Mouse (Mus musculus) heart, embryonic 14.5 days (tissue): ENCODE measurements around the gene Gm27029. TPM values are rescaled to one million over a fixed set of nuclear protein-coding genes. Genes with fewer than 3 reads are reported as not detected.
A peak's percentile ranks its signal among the peaks of the same experiment; 100 is the strongest.
"Not testable (repeated sequence)": the region's sequence is repeated elsewhere in the genome, so short reads cannot be mapped to it uniquely, and the experiment has no call there.

Source experiments
- ATAC-seq: fragments of 200-750 bp; cut with Nextera tagmentation; 2 replicates; pipeline ENCODE4 v1.8.0; 2017; ENCODE audit warnings: low read depth, moderate TSS enrichment; ENCODE audit not compliant: insufficient number of reproducible peaks, insufficient read depth, low FRiP score
- H3K27ac ChIP-seq, 2 experiments: fragments of 200-500 bp in 1 of 2; fragments of 300-500 bp in 1 of 2; sonication (generic) in 1 of 2; replicated peaks in 1 of 2; 2 replicates each; pipeline ENCODE4 v1.5.1; 2012 to 2014; ENCODE audit warnings: low read depth in 2 of 2, low read length in 2 of 2, control low read depth in 1 of 2, mild to moderate bottlenecking in 1 of 2, mixed read lengths in 1 of 2; ENCODE audit not compliant: control insufficient read depth in 1 of 2, insufficient read depth in 1 of 2
- H3K27me3 ChIP-seq: fragments of 300-500 bp; sonication (generic); 2 replicates; pipeline ENCODE4 v1.6.1; 2014; ENCODE audit warnings: mild to moderate bottlenecking, low read length, control low read depth; ENCODE audit not compliant: control insufficient read depth, insufficient read depth
- H3K36me3 ChIP-seq: fragments of 300-500 bp; sonication (generic); 2 replicates; pipeline ENCODE4 v1.6.1; 2014; ENCODE audit warnings: mild to moderate bottlenecking, control low read depth, low read length, mixed read lengths; ENCODE audit not compliant: control insufficient read depth, insufficient read depth
- H3K4me1 ChIP-seq, 2 experiments: fragments of 200-500 bp in 1 of 2; fragments of 300-500 bp in 1 of 2; sonication (generic) in 1 of 2; 2 replicates each; pipeline ENCODE4 v1.6.1; 2012 to 2014; ENCODE audit warnings: low read length in 2 of 2, control low read depth in 1 of 2, mixed read lengths in 1 of 2; ENCODE audit not compliant: control insufficient read depth in 2 of 2, insufficient read depth in 2 of 2
- H3K4me2 ChIP-seq: fragments of 300-500 bp; sonication (generic); 2 replicates; pipeline ENCODE4 v1.6.1; 2014; ENCODE audit warnings: mild to moderate bottlenecking, low read length
- H3K4me3 ChIP-seq, 2 experiments: fragments of 200-500 bp in 1 of 2; fragments of 300-500 bp in 1 of 2; sonication (generic) in 1 of 2; 2 replicates each; pipeline ENCODE4 v1.5.1; 2012 to 2014; ENCODE audit warnings: low read length in 2 of 2, mild to moderate bottlenecking in 2 of 2, control low read depth in 1 of 2, low read depth in 1 of 2, moderate library complexity in 1 of 2; ENCODE audit not compliant: control insufficient read depth in 1 of 2, insufficient read depth in 1 of 2
- H3K9ac ChIP-seq: fragments of 300-500 bp; sonication (generic); 2 replicates; pipeline ENCODE4 v1.6.1; 2014; ENCODE audit warnings: mild to moderate bottlenecking, low read length
- H3K9me3 ChIP-seq: fragments of 300-500 bp; sonication (generic); 2 replicates; pipeline ENCODE4 v1.6.1; 2016; ENCODE audit warnings: low read length, control low read depth; ENCODE audit not compliant: control insufficient read depth
- WGBS: fragments of 180-500 bp; shearing (Covaris S2); extraction: QIAGEN DNeasy Blood & Tissue Kit; methylation state at CpG from one replicate; pipeline ENCODE4 v1.1.7; 2014; 5-methylcytosine and 5-hydroxymethylcytosine counted together
- polyA plus RNA-seq: library from polyadenylated mRNA; unstranded; fragments of >200 nt; fragmentation: Nextera tagmentation; extraction: Ambion mirVana; gene quantifications from 2 replicates; pipeline ENCODE4 v1.2.1, GENCODE M21; 2014

Gene Gm27029
- polyA plus RNA-seq = 10.2 and 17.4 TPM in 2 replicates

- H3K4me3 ChIP-seq = peak within 1 kb of the TSS; percentile 83 to 93
- H3K36me3 ChIP-seq = peaks cover 27% of the 10 kb centered on the region
- peak within 1 kb of the TSS; percentile 87 for H3K9ac ChIP-seq
- H3K27me3 ChIP-seq = no peaks in the 10 kb centered on the region
- H3K27ac ChIP-seq = peak within 1 kb of the TSS; percentile 95 to 96
- no peaks in the 10 kb centered on the region for H3K9me3 ChIP-seq
- peak; percentile 61; the same call in 1 of the 2 replicates for ATAC-seq
- H3K4me1 ChIP-seq = peaks cover 3 to 21% of the 10 kb centered on the region in 2 experiments
- H3K4me2 ChIP-seq = peak within 1 kb of the TSS; percentile 91
- under 1% methylated on average over 23 of the region's 23 CpGs for WGBS
These were observed at the start of gene Gm27029 for GRCm38 (mm10) chr11:101424105-101424851. Gene Gm27029 (minus strand): TSS chr11:101424796.

GRCm38 (mm10) chr11:101474298-101474697 is 49.7 kb upstream of the Gm27029 start:
- WGBS = 57% methylated on average over 5 of the region's 5 CpGs
- ATAC-seq = no peak
- no peak overlapping the region for H3K4me3 ChIP-seq
- no peaks in the 10 kb centered on the region for H3K9me3 ChIP-seq
- H3K27ac ChIP-seq = no peak overlapping the region
- peaks cover 6 to 14% of the 10 kb centered on the region in 2 experiments for H3K4me1 ChIP-seq
- H3K36me3 ChIP-seq = no peaks in the 10 kb centered on the region
- no peaks in the 10 kb centered on the region for H3K27me3 ChIP-seq
- H3K4me2 ChIP-seq = no peak overlapping the region
- no peak overlapping the region for H3K9ac ChIP-seq

GRCm38 (mm10) chr11:101473686-101474085 is 49.1 kb upstream of the Gm27029 start:
- WGBS = 72% methylated on average over 1 of the region's 1 CpGs
- not testable (repeated sequence) for H3K36me3 ChIP-seq, H3K27ac ChIP-seq, H3K4me2 ChIP-seq, ATAC-seq, H3K9ac ChIP-seq, H3K9me3 ChIP-seq, H3K27me3 ChIP-seq, H3K4me3 ChIP-seq
- peaks cover 4 to 11% of the 10 kb centered on the region in 2 experiments for H3K4me1 ChIP-seq

- Histone ChIP-seq H3K36me3 (no peaks in the 10 kb centered on the region), H3K27ac (no peak overlapping the region), H3K4me3 (no peak overlapping the region), H3K4me1 (peaks cover 9 to 12% of the 10 kb centered on the region in 2 experiments), H3K27me3 (no peaks in the 10 kb centered on the region), H3K9me3 (no peaks in the 10 kb centered on the region), H3K4me2 (no peak overlapping the region), H3K9ac (no peak overlapping the region)
- WGBS = 51% methylated on average over 7 of the region's 7 CpGs
- no peak for ATAC-seq
These were observed 47.7 kb upstream of the Gm27029 start for GRCm38 (mm10) chr11:101472336-101472735.

GRCm38 (mm10) chr11:101471926-101472325 is 47.3 kb upstream of the Gm27029 start:
- no peaks in the 10 kb centered on the region for H3K9me3 ChIP-seq
- ATAC-seq = no peak
- no peak overlapping the region for H3K4me3 ChIP-seq
- H3K4me1 ChIP-seq = peaks cover 11 to 12% of the 10 kb centered on the region in 2 experiments
- H3K27me3 ChIP-seq = no peaks in the 10 kb centered on the region
- H3K9ac ChIP-seq = no peak overlapping the region
- H3K4me2 ChIP-seq = no peak overlapping the region
- H3K27ac ChIP-seq = no peak overlapping the region
- WGBS = 41% methylated on average over 3 of the region's 3 CpGs
- no peaks in the 10 kb centered on the region for H3K36me3 ChIP-seq

- Histone ChIP-seq H3K4me1 (peaks cover 12 to 17% of the 10 kb centered on the region in 2 experiments), H3K9ac (peak overlapping the region; percentile 30; the same call in 1 of the 2 replicates)
- 33% methylated on average over 7 of the region's 7 CpGs for WGBS
These were observed 45.6 kb upstream of the Gm27029 start for GRCm38 (mm10) chr11:101470206-101470605.

GRCm38 (mm10) chr11:101469155-101469554 is 44.6 kb upstream of the Gm27029 start:
- Histone ChIP-seq H3K9ac (no peak overlapping the region), H3K27ac (no peak overlapping the region)
- WGBS = 66% methylated on average over 4 of the region's 4 CpGs

More at GRCm38 (mm10) chr11:101470206-101470605, 45.6 kb upstream of the Gm27029 start:
- H3K36me3 ChIP-seq = no peaks in the 10 kb centered on the region
- ATAC-seq = no peak
- H3K4me2 ChIP-seq = no peak overlapping the region
- H3K9me3 ChIP-seq = no peaks in the 10 kb centered on the region
- no peaks in the 10 kb centered on the region for H3K27me3 ChIP-seq
- peak overlapping the region in 1 of 2 experiments; percentile 33; a peak in 1 of 4 replicates for H3K27ac ChIP-seq
- no peak overlapping the region for H3K4me3 ChIP-seq

More at GRCm38 (mm10) chr11:101469155-101469554, 44.6 kb upstream of the Gm27029 start:
- Histone ChIP-seq H3K4me2 (peak overlapping the region; percentile 98), H3K27me3 (no peaks in the 10 kb centered on the region), H3K36me3 (no peaks in the 10 kb centered on the region), H3K9me3 (no peaks in the 10 kb centered on the region), H3K4me1 (peaks cover 15 to 25% of the 10 kb centered on the region in 2 experiments), H3K4me3 (peak overlapping the region in 1 of 2 experiments; percentile 77; a peak in 2 of 4 replicates)
- no peak for ATAC-seq
